Mouse (Mus musculus): ENCODE measurements around the gene Naa60.

DNA sequence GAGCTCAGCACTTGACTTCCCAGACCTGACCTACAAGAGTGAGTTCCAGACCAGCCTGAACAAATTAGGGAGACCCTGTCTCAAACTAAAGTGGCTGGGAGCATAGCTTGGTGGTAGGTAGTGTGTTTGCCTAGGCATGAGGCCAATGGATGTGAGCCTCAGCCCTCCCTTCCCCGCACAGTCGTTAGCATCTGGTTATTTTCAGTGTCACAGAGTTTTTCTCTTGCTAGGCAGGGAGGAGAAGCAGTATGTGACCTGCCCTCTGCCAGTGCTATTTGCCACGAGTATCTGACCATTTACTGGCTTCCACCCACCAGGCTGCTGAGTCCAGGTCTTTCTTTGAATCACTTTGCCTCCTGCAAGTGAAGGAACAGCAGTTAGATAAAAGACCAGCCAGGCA, 21.6 kb downstream of the Naa60 start:
- TF ChIP-seq CTCF (IDR thresholded peaks at IDR 0.05) (no peak), EP300 (IDR thresholded peaks at IDR 0.05) (no peak)
